Mouse (Mus musculus) heart, adult 2 months (tissue): ENCODE results near the gene Cdh18.

Experiments
- CTCF ChIP-seq: fragments of 200-600 bp; IDR thresholded peaks from 2 replicates; pipeline ENCODE4 v1.8.1; 2022; ENCODE audit warnings: antibody characterized with exemption, mild to moderate bottlenecking, moderate library complexity
- EP300 ChIP-seq: fragments of 200-500 bp; IDR thresholded peaks from 2 replicates; pipeline ENCODE4 v1.6.1; 2011; ENCODE audit warnings: low read depth, low read length, control low read depth; ENCODE audit not compliant: insufficient read depth

DNA sequence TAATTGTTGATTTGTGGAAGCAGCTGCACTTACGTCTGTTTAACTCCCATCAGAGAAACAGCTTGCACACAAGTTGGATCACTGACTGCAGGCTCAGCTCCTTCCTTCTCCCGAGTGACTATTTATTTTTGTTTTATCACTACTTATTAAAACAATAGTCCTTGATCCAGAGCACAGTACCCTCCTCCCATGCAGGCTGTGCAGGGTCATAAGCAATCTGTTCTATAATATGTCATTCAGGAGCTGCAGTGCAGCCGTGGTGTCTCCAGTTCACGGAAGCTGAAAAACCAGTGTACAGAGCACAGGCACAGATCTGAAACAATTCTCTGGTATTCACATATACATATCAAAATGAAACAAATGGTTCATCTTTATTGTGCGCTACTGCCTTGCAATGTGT is 625.8 kb downstream of the Cdh18 start:
- TF ChIP-seq CTCF (no peak), EP300 (no peak)
